Mouse (Mus musculus) heart, embryonic 14.5 days (tissue): ENCODE results near the gene Stx1b. TPM values are rescaled to one million over a fixed set of nuclear protein-coding genes. Genes with fewer than 3 reads are reported as not detected.
"Not testable (repeated sequence)": the region's sequence is repeated elsewhere in the genome, so short reads cannot be mapped to it uniquely, and the experiment has no call there.

Experiments used
- ATAC-seq: fragments of 200-750 bp; cut with Nextera tagmentation; 2 replicates; pipeline ENCODE4 v1.8.0; 2017; ENCODE audit warnings: low read depth, moderate TSS enrichment; ENCODE audit not compliant: insufficient number of reproducible peaks, insufficient read depth, low FRiP score
- H3K27ac ChIP-seq, 2 experiments: fragments of 200-500 bp in 1 of 2; fragments of 300-500 bp in 1 of 2; sonication (generic) in 1 of 2; replicated peaks in 1 of 2; 2 replicates each; pipeline ENCODE4 v1.5.1; 2012 to 2014; ENCODE audit warnings: low read depth in 2 of 2, low read length in 2 of 2, control low read depth in 1 of 2, mild to moderate bottlenecking in 1 of 2, mixed read lengths in 1 of 2; ENCODE audit not compliant: control insufficient read depth in 1 of 2, insufficient read depth in 1 of 2
- H3K27me3 ChIP-seq: fragments of 300-500 bp; sonication (generic); 2 replicates; pipeline ENCODE4 v1.6.1; 2014; ENCODE audit warnings: mild to moderate bottlenecking, low read length, control low read depth; ENCODE audit not compliant: control insufficient read depth, insufficient read depth
- H3K36me3 ChIP-seq: fragments of 300-500 bp; sonication (generic); 2 replicates; pipeline ENCODE4 v1.6.1; 2014; ENCODE audit warnings: mild to moderate bottlenecking, control low read depth, low read length, mixed read lengths; ENCODE audit not compliant: control insufficient read depth, insufficient read depth
- H3K4me1 ChIP-seq, 2 experiments: fragments of 200-500 bp in 1 of 2; fragments of 300-500 bp in 1 of 2; sonication (generic) in 1 of 2; 2 replicates each; pipeline ENCODE4 v1.6.1; 2012 to 2014; ENCODE audit warnings: low read length in 2 of 2, control low read depth in 1 of 2, mixed read lengths in 1 of 2; ENCODE audit not compliant: control insufficient read depth in 2 of 2, insufficient read depth in 2 of 2
- H3K4me2 ChIP-seq: fragments of 300-500 bp; sonication (generic); 2 replicates; pipeline ENCODE4 v1.6.1; 2014; ENCODE audit warnings: mild to moderate bottlenecking, low read length
- H3K4me3 ChIP-seq, 2 experiments: fragments of 200-500 bp in 1 of 2; fragments of 300-500 bp in 1 of 2; sonication (generic) in 1 of 2; 2 replicates each; pipeline ENCODE4 v1.5.1; 2012 to 2014; ENCODE audit warnings: low read length in 2 of 2, mild to moderate bottlenecking in 2 of 2, control low read depth in 1 of 2, low read depth in 1 of 2, moderate library complexity in 1 of 2; ENCODE audit not compliant: control insufficient read depth in 1 of 2, insufficient read depth in 1 of 2
- H3K9ac ChIP-seq: fragments of 300-500 bp; sonication (generic); 2 replicates; pipeline ENCODE4 v1.6.1; 2014; ENCODE audit warnings: mild to moderate bottlenecking, low read length
- H3K9me3 ChIP-seq: fragments of 300-500 bp; sonication (generic); 2 replicates; pipeline ENCODE4 v1.6.1; 2016; ENCODE audit warnings: low read length, control low read depth; ENCODE audit not compliant: control insufficient read depth
- WGBS: fragments of 180-500 bp; shearing (Covaris S2); extraction: QIAGEN DNeasy Blood & Tissue Kit; methylation state at CpG from one replicate; pipeline ENCODE4 v1.1.7; 2014; 5-methylcytosine and 5-hydroxymethylcytosine counted together
- polyA plus RNA-seq: library from polyadenylated mRNA; unstranded; fragments of >200 nt; fragmentation: Nextera tagmentation; extraction: Ambion mirVana; gene quantifications from 2 replicates; pipeline ENCODE4 v1.2.1, GENCODE M21; 2014

The Stx1b gene
- polyA plus RNA-seq, 1 experiment from 2014 or later = 1.0 TPM

- Histone ChIP-seq H3K27ac (no peak overlapping the region), H3K4me2 (no peak overlapping the region), H3K9ac (no peak overlapping the region), H3K4me3 (no peak overlapping the region), H3K9me3 (no peaks in the 10 kb centered on the region), H3K27me3 (no peaks in the 10 kb centered on the region), H3K36me3 (peaks cover 83% of the 10 kb centered on the region), H3K4me1 (peaks cover 2 to 5% of the 10 kb centered on the region in 2 experiments; a peak in 1 of 4 replicates)
- no peak for ATAC-seq
- 91% methylated on average over 23 of the region's 23 CpGs for WGBS
Measured at GRCm38 (mm10) chr7:127797076-127797845, 27.1 kb downstream of the Stx1b start.

- peaks cover 98% of the 10 kb centered on the region for H3K36me3 ChIP-seq
- whole genome bisulfite sequencing = 95% methylated on average over 7 of the region's 7 CpGs
- H3K27ac ChIP-seq = no peak within 1 kb of the TSS
- no peak within 1 kb of the TSS for H3K4me3 ChIP-seq
- H3K9ac ChIP-seq = no peak within 1 kb of the TSS
- ATAC-seq = no peak; the same call in 1 of the 2 replicates
- no peak within 1 kb of the TSS for H3K4me2 ChIP-seq
- H3K4me1 ChIP-seq = no peaks in the 10 kb centered on the region
- H3K27me3 ChIP-seq = no peaks in the 10 kb centered on the region
- no peaks in the 10 kb centered on the region for H3K9me3 ChIP-seq
Measured at GRCm38 (mm10) chr7:127785308-127785707, 39.0 kb downstream of the Stx1b start, which contains the start of gene Gm49388. Gene Gm49388 (plus strand): TSS chr7:127785608.

- H3K27me3 ChIP-seq = no peaks in the 10 kb centered on the region
- peak overlapping the region; percentile 87 for H3K4me2 ChIP-seq
- WGBS = 81% methylated on average over 4 of the region's 4 CpGs
- no peaks in the 10 kb centered on the region for H3K9me3 ChIP-seq
- no peak for ATAC-seq
- peaks cover 4 to 9% of the 10 kb centered on the region in 2 experiments; a peak in 3 of 4 replicates for H3K4me1 ChIP-seq
- H3K9ac ChIP-seq = peak overlapping the region; percentile 96
- peaks cover 47% of the 10 kb centered on the region for H3K36me3 ChIP-seq
- H3K4me3 ChIP-seq = peak overlapping the region; percentile 85 to 92
- H3K27ac ChIP-seq = no peak overlapping the region
Measured at GRCm38 (mm10) chr7:127778350-127778749, 46.0 kb downstream of the Stx1b start.

GRCm38 (mm10) chr7:127777474-127778266 is 46.7 kb downstream of the Stx1b start:
- Histone ChIP-seq H3K4me1 (peaks cover 4 to 9% of the 10 kb centered on the region in 2 experiments; a peak in 3 of 4 replicates), H3K27me3 (no peaks in the 10 kb centered on the region), H3K36me3 (peaks cover 42% of the 10 kb centered on the region), H3K4me3 (peak overlapping the region; percentile 85 to 92), H3K9ac (peak overlapping the region; percentile 96), H3K27ac (peak overlapping the region; percentile 70 to 99), H3K9me3 (no peaks in the 10 kb centered on the region), H3K4me2 (peak overlapping the region; percentile 87)
- ATAC-seq = peak; percentile 60
- WGBS = 2% methylated on average over 54 of the region's 66 CpGs

GRCm38 (mm10) chr7:127776878-127777473 is 47.4 kb downstream of the Stx1b start:
- Histone ChIP-seq H3K27ac (peak overlapping the region; percentile 92 to 99), H3K4me3 (peak overlapping the region; percentile 85 to 92), H3K9me3 (no peaks in the 10 kb centered on the region), H3K9ac (peak overlapping the region; percentile 96), H3K27me3 (no peaks in the 10 kb centered on the region), H3K36me3 (peaks cover 35% of the 10 kb centered on the region), H3K4me1 (peaks cover 4 to 9% of the 10 kb centered on the region in 2 experiments; a peak in 3 of 4 replicates), H3K4me2 (peak overlapping the region; percentile 87)
- peak; percentile 89 for ATAC-seq
- WGBS = under 1% methylated on average over 67 of the region's 70 CpGs

- peak within 1 kb of the TSS; percentile 87 for H3K4me2 ChIP-seq
- 1% methylated on average over 23 of the region's 23 CpGs for WGBS
- H3K4me1 ChIP-seq = peaks cover 4 to 9% of the 10 kb centered on the region in 2 experiments; a peak in 3 of 4 replicates
- peak within 1 kb of the TSS; percentile 92 to 99 for H3K27ac ChIP-seq
- no peaks in the 10 kb centered on the region for H3K9me3 ChIP-seq
- H3K9ac ChIP-seq = peak within 1 kb of the TSS; percentile 96
- peak within 1 kb of the TSS; percentile 85 to 92 for H3K4me3 ChIP-seq
- peaks cover 30% of the 10 kb centered on the region for H3K36me3 ChIP-seq
- no peaks in the 10 kb centered on the region for H3K27me3 ChIP-seq
- peak; percentile 66 for ATAC-seq
Measured at GRCm38 (mm10) chr7:127776426-127776825, 47.9 kb downstream of the Stx1b start, which contains the start of gene Setd1a. Gene Setd1a (plus strand): TSS chr7:127776670.

- Histone ChIP-seq H3K36me3 (peaks cover 24% of the 10 kb centered on the region), H3K4me1 (peaks cover 4 to 12% of the 10 kb centered on the region in 2 experiments; a peak in 3 of 4 replicates), H3K9ac (peak overlapping the region; percentile 96), H3K4me3 (peak overlapping the region; percentile 85 to 92), H3K27ac (peak overlapping the region in 1 of 2 experiments; percentile 99; a peak in 3 of 4 replicates), H3K4me2 (peak overlapping the region; percentile 87)
- not testable (repeated sequence) for ATAC-seq, H3K9me3 ChIP-seq, H3K27me3 ChIP-seq
- WGBS = 68% methylated on average over 7 of the region's 7 CpGs
Measured at GRCm38 (mm10) chr7:127775837-127776236, 48.5 kb downstream of the Stx1b start.
